8 mouse cellular contexts compared by ENCODE assay signal in genomic region chr13:49307311-49307969, GRCm38 (mm10). TPM values are rescaled to one million over a fixed set of nuclear protein-coding genes. Genes with fewer than 3 reads are reported as not detected.
DNase-seq lines count a peak whose midpoint lies in the region; ATAC-seq lines count a peak whose summit lies in the region.

No protein-coding gene starts in this region.

- ATAC-seq in heart, embryonic 15.5 days (replicated peaks; ENCODE audit: insufficient number of reproducible peaks, insufficient read depth, low FRiP score, low read depth) = peak; percentile 78
- ATAC-seq in liver, embryonic 15.5 days (ENCODE audit: insufficient read depth) = peak; percentile 69
- peak; percentile 34 for ATAC-seq in neutrophil, adult 5-6 weeks (ENCODE audit: extremely low read depth, insufficient number of reproducible peaks, low FRiP score, poor library complexity, severe bottlenecking)

- H3K27me3 ChIP-seq in heart, embryonic 15.5 days = no peaks in the 10 kb centered on the region
- H3K27me3 ChIP-seq in liver, embryonic 15.5 days = no peaks in the 10 kb centered on the region

- peak overlapping the region; percentile 10; the same call in 1 of the 2 replicates for H3K9ac ChIP-seq in heart, embryonic 15.5 days
- 0 out of 2 replicates have a peak overlapping the region, but pooled peaks have one; percentile 21 for H3K9ac ChIP-seq in liver, embryonic 15.5 days

- peak overlapping the region; percentile 81 for H3K27ac ChIP-seq in heart, embryonic 15.5 days
- peak overlapping the region; percentile 78 for H3K27ac ChIP-seq in liver, embryonic 15.5 days (replicated peaks)

- 3% methylated on average over 10 of the region's 10 CpGs for WGBS in heart, embryonic 15.5 days
- WGBS in liver, embryonic 15.5 days (ENCODE audit: insufficient replicate concordance) = 2% methylated on average over 10 of the region's 10 CpGs

- no peaks in the 10 kb centered on the region for H3K36me3 ChIP-seq in heart, embryonic 15.5 days
- H3K36me3 ChIP-seq in liver, embryonic 15.5 days (replicated peaks) = no peaks in the 10 kb centered on the region

- DNase-seq in adrenal gland, postnatal 10 days = peak; percentile 38
- DNase-seq in adrenal gland, adult 2 months = no peak
- DNase-seq in retina, postnatal 1 day = peak; percentile 34
- no peak for DNase-seq in retina, embryonic 14.5 days (ENCODE audit: low spot score)
- DNase-seq in yolk sac, embryonic 10.5 days (ENCODE audit: low spot score) = peak; percentile 85

- H3K4me3 ChIP-seq in heart, embryonic 15.5 days = peak overlapping the region; percentile 23
- peak overlapping the region; percentile 42 for H3K4me3 ChIP-seq in liver, embryonic 15.5 days (replicated peaks)

- H3K9me3 ChIP-seq in heart, embryonic 15.5 days (replicated peaks) = no peaks in the 10 kb centered on the region
- no peaks in the 10 kb centered on the region for H3K9me3 ChIP-seq in liver, embryonic 15.5 days (replicated peaks)

- peak overlapping the region; percentile 47 for H3K4me2 ChIP-seq in heart, embryonic 15.5 days
- H3K4me2 ChIP-seq in liver, embryonic 15.5 days = peak overlapping the region; percentile 60

- peaks cover 18% of the 10 kb centered on the region for H3K4me1 ChIP-seq in heart, embryonic 15.5 days (replicated peaks)
- H3K4me1 ChIP-seq in liver, embryonic 15.5 days (replicated peaks) = peaks cover 42% of the 10 kb centered on the region

RNA-seq across cellular contexts. Expression of gene Fgd3, which starts 12.7 kb away (rescaled TPM):
- total RNA-seq in adrenal gland, postnatal 10 days (2021) = 1 to 10 TPM; 3.7 to 3.8 TPM
- 1 to 10 TPM; 3.1 to 6.0 TPM for total RNA-seq in adrenal gland, adult 2 months (2021)
- polyA plus RNA-seq in adrenal gland, adult 2 months (2012; rRNA removed) = 1.3 and 2.3 TPM in 2 replicates
- polyA plus RNA-seq in heart, embryonic 15.5 days (2015; fragmentation: Nextera tagmentation; extraction: Ambion mirVana) = 0.14 and 0.32 TPM in 2 replicates
- 0.52 TPM in 2 replicates for polyA plus RNA-seq in liver, embryonic 15.5 days (2015; fragmentation: Nextera tagmentation; extraction: Ambion mirVana)
- total RNA-seq in neutrophil, adult 5-6 weeks (2017) = 95.8 and 99.2 TPM in 2 replicates

RNA-seq across cellular contexts. Expression of gene Bicd2, which starts 33.9 kb away (rescaled TPM):
- total RNA-seq in adrenal gland, postnatal 10 days (2021) = 10 to 100 TPM; 31.0 to 31.6 TPM
- total RNA-seq in adrenal gland, adult 2 months (2021) = 10 to 100 TPM; 34.7 to 43.2 TPM
- polyA plus RNA-seq in adrenal gland, adult 2 months (2012; rRNA removed) = 25.1 and 25.2 TPM in 2 replicates
- polyA plus RNA-seq in heart, embryonic 15.5 days (2015; fragmentation: Nextera tagmentation; extraction: Ambion mirVana) = 47.4 and 48.2 TPM in 2 replicates
- polyA plus RNA-seq in liver, embryonic 15.5 days (2015; fragmentation: Nextera tagmentation; extraction: Ambion mirVana) = 7.5 and 8.0 TPM in 2 replicates
- 23.1 and 27.0 TPM in 2 replicates for total RNA-seq in neutrophil, adult 5-6 weeks (2017)

RNA-seq across cellular contexts. Expression of gene Susd3, which starts 58.9 kb away (rescaled TPM):
- 1 to 10 TPM; 1.8 to 1.9 TPM for total RNA-seq in adrenal gland, postnatal 10 days (2021)
- total RNA-seq in adrenal gland, adult 2 months (2021) = 10 to 100 TPM in 1 of 2 experiments, under 1 TPM in 1; 0.52 to 10.9 TPM
- 5.0 and 143 TPM in 2 replicates for polyA plus RNA-seq in adrenal gland, adult 2 months (2012; rRNA removed)
- 1.6 and 2.5 TPM in 2 replicates for polyA plus RNA-seq in heart, embryonic 15.5 days (2015; fragmentation: Nextera tagmentation; extraction: Ambion mirVana)
- 1.6 TPM in 2 replicates for polyA plus RNA-seq in liver, embryonic 15.5 days (2015; fragmentation: Nextera tagmentation; extraction: Ambion mirVana)
- 49.3 and 51.1 TPM in 2 replicates for total RNA-seq in neutrophil, adult 5-6 weeks (2017)

Comparison
In these comparisons a context has a peak if more than half of its experiments do, and no peak if none do; other contexts are left out.
1. DNase-seq: peak in adrenal gland, postnatal 10 days (single experiment), retina, postnatal 1 day (single experiment) and yolk sac, embryonic 10.5 days (single experiment); none in adrenal gland, adult 2 months (single experiment) and retina, embryonic 14.5 days (single experiment).
2. RNA of gene Fgd3, which starts 12.7 kb away (total RNA-seq): 95.8 to 99.2 TPM in neutrophil, adult 5-6 weeks; 3.1 to 6.0 TPM in adrenal gland, adult 2 months and 3.7 to 3.8 TPM in adrenal gland, postnatal 10 days; every median in the first group is over 10 times any median in the second.
3. Peak in every context shown above with its lines, with median percentiles within 50 percentile points of each other: ATAC-seq.